Mouse (Mus musculus) megakaryocyte-erythroid progenitor cell, adult 5-6 weeks (primary cell): ENCODE results near the gene Zc3h15. TPM values are rescaled to one million over a fixed set of nuclear protein-coding genes. Genes with fewer than 3 reads are reported as not detected.
"Not testable (repeated sequence)": the region's sequence is repeated elsewhere in the genome, so short reads cannot be mapped to it uniquely, and the experiment has no call there.

Experiments
- ATAC-seq: replicated peaks from 2 replicates; pipeline ENCODE4 v1.8.0; 2016; ENCODE audit warnings: mild to moderate bottlenecking, inconsistent platforms; ENCODE audit not compliant: severe bottlenecking, poor library complexity, low FRiP score, low TSS enrichment
- total RNA-seq, 2 experiments: library from RNA; stranded (forward) in 1 of 2; stranded (reverse) in 1 of 2; fragments of 200-1000, 215-1000 nt in 1 of 2; fragments of >200 nt in 1 of 2; fragmentation: Nextera tagmentation in 1 of 2; gene quantifications; 2 replicates each; pipeline ENCODE4 v1.2.3; 2014 to 2017

The Zc3h15 gene
- total RNA-seq, 2 experiments from 2014 or later = 113 to 195 TPM

- ATAC-seq = no peak
Measured at GRCm38 (mm10) chr2:83702411-83702810, 58.2 kb downstream of the Zc3h15 start.

DNA sequence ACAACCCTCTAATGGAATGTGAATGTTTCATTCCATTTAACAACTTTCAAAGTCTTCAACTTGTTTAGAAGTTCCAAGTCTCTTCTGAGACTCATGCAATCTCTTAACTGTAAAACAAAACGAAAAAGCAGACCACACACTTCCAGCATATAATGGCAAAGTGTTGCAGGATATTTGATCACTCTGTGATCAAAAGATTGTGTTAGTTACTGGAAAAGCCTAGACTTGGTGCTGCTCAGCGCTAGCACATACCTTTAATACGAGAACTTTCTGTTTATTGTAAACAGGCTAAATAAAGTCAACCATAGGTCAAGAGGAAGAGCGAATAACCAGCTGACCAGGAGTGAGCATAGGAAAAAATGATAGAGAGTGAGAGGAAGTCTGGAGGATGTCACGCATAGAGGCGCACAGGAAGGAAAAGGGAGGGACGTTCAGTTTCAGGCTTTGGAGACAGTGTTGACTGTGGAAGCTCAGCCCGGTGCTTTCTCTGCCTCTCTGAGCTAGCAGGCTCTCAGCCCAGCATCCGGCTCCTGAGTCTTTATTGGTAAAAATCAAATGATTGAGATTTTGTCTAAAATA is 61.4 kb downstream of the Zc3h15 start:
- ATAC-seq = no peak

DNA sequence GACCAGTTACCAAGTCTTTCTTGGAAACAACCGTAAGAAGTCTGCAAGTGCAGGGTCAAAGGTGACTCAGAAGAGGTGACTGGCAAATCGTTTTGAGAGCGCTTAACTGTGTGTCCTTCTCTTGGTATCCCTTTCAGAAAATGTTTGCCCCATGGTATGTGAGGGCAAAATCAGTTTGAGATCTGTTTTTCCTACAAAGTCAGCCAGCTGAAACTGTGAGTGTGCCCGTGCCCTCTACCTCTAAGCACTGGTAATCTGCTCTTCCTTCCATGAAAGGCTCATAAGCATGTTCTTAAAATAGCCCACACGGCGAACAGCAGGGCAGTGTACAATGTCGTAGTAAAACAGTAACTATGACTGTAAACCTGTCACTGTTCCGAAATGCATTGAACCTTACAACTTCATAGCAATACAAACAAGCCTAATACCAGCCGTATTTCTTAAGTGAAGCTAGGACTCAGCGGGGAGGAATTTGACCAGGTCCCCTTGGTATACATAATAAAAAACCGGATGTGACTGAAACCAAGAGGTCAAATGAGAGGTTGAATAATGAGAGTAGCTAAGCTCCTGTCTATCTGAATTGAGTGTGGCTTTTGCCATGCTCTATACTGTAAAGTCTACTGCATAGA is 65.8 kb downstream of the Zc3h15 start:
- no peak for ATAC-seq

DNA sequence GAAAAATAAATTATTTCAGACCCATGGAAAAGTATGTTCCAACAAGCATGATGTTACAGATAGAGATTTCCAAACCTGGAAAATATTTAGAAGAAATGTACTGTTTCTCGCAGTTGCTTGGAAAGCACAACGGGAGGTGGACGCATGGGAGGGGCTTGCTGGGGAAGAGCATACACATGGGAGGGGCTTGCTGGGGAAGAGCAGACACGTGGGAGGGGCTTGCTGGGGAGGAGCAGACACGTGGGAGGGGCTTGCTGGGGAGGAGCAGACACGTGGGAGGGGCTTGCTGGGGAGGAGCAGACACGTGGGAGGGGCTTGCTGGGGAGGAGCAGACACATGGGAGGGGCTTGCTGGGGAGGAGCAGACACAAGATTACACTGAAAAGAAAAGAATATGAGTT is 69.0 kb downstream of the Zc3h15 start:
- not testable (repeated sequence) for ATAC-seq

- no peak for ATAC-seq
Measured at GRCm38 (mm10) chr2:83713946-83714345, 69.7 kb downstream of the Zc3h15 start.

Other genes with a start within 250 kb of the Zc3h15 start
- 8.1 and 13.8 TPM in 2 replicates for gene Itgav, start 80.0 kb downstream of the Zc3h15 start, total RNA-seq (2014; fragmentation: Nextera tagmentation)
- gene Itgav, start 80.0 kb downstream of the Zc3h15 start, total RNA-seq (2017) = 10.3 and 42.0 TPM in 2 replicates
- gene Fam171b, start 168.2 kb downstream of the Zc3h15 start, total RNA-seq (2014; fragmentation: Nextera tagmentation) = not detected in 2 replicates
- gene Fam171b, start 168.2 kb downstream of the Zc3h15 start, total RNA-seq (2017) = 0.19 TPM in 1 of 2 replicates, not detected in the other